Mouse (Mus musculus): ENCODE measurements around the gene Tgfbi. TPM values are rescaled to one million over a fixed set of nuclear protein-coding genes. Genes with fewer than 3 reads are reported as not detected.

Tgfbi gene
- 17.4 and 25.6 TPM in 2 replicates for total RNA-seq (2017)

DNA sequence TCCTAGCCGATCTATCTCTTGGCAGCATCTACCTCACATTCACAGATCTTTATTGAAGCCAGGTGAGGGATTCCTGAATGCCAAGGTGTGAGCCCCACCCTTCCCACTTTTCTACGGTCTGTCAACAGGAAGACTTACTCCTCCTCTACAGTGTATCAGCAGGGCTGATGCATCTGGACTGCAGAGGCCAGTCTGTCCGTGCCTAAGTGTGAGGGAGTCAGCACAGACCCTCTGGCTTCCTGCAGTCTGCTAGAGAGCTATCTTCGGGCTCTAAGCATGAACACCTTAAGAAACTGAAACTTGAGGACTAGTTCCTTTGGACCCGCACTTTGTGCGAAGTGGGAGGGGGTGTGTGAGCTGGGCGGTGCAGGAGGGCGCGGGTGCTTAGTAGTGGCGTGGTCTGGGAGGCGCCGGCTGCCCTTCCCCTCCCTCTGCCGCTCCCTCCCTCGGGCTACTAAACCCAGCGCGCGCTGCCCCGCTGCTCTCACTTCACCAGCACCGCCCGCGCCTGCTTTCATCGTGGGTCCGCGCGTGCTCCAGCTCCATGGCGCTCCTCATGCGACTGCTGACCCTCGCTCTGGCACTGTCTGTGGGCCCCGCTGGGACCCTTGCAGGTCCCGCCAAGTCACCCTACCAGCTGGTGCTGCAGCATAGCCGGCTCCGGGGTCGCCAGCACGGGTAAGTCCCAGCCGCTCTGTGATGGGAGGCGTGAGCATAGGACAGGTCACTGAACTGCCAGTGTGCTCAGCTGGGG, at the start of gene Tgfbi:
Tgfbi (plus strand) TSS at position 421 of the 754 bp plus-strand sequence.
- peak; percentile 55 to 65 for ATAC-seq (replicated peaks in 1 of 2; ENCODE audit: insufficient read depth in 1 of 2, low FRiP score in 2 of 2, low TSS enrichment in 1 of 2, low read depth in 1 of 2, poor library complexity in 2 of 2, severe bottlenecking in 2 of 2)

DNA sequence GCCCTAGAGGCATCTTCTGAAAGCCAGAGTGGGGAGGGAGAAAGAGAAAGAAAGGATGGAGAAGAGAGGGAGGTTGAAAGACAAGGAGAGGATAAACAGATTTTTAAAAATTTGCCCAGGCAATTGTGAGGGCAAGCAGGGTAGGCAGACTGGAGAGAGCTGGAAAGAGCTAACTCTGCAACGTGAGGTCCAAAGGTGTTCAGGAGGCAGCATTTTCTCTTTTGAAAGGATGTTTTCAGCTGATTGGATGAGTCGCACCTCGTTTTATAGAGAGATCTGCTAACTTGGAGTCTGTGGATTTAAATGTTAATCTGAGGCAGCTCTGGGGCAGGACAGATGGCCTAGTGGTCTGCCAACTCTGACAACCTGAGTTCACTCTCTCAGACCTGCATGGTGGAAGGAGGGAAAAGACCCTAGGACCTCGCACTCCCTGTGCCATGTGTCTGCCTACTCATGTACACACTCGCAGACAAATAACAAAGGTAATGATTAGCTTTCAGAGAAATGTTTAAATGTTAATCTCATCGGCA, 49.4 kb upstream of the Tgfbi start:
- ATAC-seq (replicated peaks in 1 of 2; ENCODE audit: insufficient read depth in 1 of 2, low FRiP score in 2 of 2, low TSS enrichment in 1 of 2, low read depth in 1 of 2, poor library complexity in 2 of 2, severe bottlenecking in 2 of 2), result no peak

DNA sequence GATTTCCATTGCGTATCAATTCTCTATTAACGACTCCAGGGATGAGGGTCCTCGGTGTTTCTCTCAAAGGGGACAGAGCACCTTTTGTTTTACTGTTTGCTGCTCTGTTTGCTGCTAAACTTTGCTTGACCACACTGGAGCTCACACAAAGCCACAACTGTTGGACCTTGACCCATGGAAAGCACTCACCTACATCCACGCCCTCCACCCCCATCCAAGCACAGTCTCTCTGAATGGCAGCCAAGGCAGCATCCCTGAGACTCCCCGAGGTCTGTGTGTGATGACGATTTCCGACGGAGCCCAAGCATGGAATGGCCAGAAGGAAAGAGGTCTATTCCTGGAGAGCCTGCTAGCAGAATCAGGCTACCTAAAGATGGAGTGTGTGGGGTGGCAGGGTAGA, 48.2 kb upstream of the Tgfbi start:
- ATAC-seq (replicated peaks in 1 of 2; ENCODE audit: insufficient read depth in 1 of 2, low FRiP score in 2 of 2, low TSS enrichment in 1 of 2, low read depth in 1 of 2, poor library complexity in 2 of 2, severe bottlenecking in 2 of 2), result no peak

DNA sequence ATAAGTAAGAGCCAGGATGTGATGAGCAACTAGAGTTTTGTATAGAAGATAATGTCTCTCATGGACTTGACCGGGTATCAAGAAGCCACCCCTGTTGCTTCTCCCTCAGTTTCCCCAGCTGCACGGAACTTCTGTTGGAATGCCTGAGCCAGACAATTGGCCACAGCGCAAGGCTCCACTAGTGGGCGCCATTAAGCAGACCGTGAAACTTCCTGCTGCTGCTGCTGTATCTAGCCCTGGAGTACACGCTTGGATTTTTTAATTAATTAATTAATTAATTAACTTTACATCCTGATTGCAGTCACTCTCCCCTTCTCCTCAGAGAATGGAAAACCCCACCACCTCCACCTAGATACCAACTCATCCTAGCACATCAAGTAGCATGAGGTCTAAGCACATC, 46.2 kb upstream of the Tgfbi start:
- ATAC-seq (replicated peaks in 1 of 2; ENCODE audit: insufficient read depth in 1 of 2, low FRiP score in 2 of 2, low TSS enrichment in 1 of 2, low read depth in 1 of 2, poor library complexity in 2 of 2, severe bottlenecking in 2 of 2), result no peak

DNA sequence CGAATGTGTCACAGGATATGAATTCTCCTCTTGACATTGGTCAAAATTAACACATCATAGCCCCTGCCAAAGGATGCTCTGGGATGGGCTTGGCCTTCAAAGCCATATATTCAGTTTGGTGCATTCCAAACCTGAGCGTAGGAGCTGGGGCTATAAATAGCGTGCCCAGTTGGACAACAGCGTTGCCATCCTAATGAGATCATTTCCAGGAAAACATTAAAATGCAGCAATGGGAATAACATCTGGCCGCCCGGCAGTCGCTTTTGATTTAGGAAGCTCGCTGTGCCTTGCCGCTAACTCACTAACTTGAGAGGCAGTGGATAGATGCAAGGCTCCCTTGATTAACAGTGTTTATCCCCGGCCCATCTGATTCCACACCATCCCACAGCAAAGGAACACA, 43.0 kb upstream of the Tgfbi start:
- no peak for ATAC-seq (replicated peaks in 1 of 2; ENCODE audit: insufficient read depth in 1 of 2, low FRiP score in 2 of 2, low TSS enrichment in 1 of 2, low read depth in 1 of 2, poor library complexity in 2 of 2, severe bottlenecking in 2 of 2)

DNA sequence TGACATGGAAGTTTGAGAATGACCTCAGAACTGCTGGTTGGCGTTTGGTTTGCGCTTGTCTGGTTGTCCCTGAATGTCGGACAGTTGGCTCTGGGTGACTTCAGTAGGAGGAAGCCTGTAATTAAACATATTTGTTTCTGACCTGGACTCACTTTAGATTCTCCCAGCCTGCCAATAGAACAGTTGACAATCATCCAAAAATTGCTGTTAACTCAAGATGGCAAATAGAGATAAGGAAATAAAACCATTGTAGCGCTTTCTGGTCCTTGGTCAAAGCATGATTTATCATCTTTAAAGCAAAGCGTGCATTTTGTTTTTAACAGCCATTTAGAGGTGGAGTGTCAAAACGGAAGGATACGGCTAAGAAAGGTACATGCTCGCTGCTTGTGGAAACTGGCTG, 37.7 kb upstream of the Tgfbi start:
- no peak for ATAC-seq (replicated peaks in 1 of 2; ENCODE audit: insufficient read depth in 1 of 2, low FRiP score in 2 of 2, low TSS enrichment in 1 of 2, low read depth in 1 of 2, poor library complexity in 2 of 2, severe bottlenecking in 2 of 2)

DNA sequence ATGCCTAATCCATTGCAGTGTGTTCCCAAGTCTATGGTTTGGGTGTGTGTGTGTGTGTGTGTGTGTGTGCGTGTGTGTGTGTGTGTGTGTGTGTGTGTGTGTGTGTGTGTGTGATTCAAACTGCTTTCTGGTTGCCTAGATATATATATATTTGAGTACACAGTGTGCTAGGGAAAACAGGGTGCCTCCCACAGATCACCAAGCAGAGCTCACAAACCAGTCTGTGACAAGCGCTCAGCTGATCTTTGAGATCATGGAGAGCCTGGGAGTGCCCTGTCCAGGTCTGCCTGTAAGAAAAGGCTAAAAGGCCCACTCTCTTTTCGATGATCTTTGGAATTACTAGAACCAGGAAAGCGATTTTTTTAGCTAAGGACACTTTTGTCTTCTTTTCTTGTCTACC, 34.2 kb upstream of the Tgfbi start:
- ATAC-seq (replicated peaks in 1 of 2; ENCODE audit: insufficient read depth in 1 of 2, low FRiP score in 2 of 2, low TSS enrichment in 1 of 2, low read depth in 1 of 2, poor library complexity in 2 of 2, severe bottlenecking in 2 of 2), result no peak

DNA sequence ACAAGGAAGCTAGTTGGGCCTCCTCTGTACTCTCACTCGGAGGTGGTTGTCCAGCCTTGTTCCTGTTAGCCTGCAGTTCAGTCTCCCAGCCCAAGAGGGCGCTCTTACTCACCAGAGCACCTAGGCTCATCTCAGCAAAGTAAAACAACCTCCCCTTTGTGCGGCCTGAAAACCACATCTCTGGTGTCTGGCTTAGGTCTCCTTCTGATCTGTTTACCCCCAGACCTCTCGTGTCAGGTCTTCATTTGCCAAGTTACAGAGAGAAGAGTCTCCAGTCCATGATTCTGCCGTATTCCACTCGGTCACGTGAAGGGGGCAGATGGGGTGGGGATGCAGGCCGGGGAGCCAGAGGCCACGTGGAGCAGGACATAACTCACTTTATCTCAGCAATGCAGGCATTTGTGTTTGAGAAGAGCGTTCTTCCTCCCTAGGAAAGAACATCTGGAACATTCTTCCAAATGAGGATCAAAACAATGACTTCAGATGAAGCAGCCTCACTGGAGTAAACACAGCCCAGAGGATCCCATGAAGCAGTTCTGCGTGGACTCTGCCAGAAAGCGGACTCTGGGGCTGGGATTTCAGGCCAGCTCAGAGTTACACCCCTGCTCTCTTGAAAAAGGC, 33.5 kb upstream of the Tgfbi start:
- peak; percentile 82 to 89; a peak in 3 of 4 replicates for ATAC-seq (replicated peaks in 1 of 2; ENCODE audit: insufficient read depth in 1 of 2, low FRiP score in 2 of 2, low TSS enrichment in 1 of 2, low read depth in 1 of 2, poor library complexity in 2 of 2, severe bottlenecking in 2 of 2)

DNA sequence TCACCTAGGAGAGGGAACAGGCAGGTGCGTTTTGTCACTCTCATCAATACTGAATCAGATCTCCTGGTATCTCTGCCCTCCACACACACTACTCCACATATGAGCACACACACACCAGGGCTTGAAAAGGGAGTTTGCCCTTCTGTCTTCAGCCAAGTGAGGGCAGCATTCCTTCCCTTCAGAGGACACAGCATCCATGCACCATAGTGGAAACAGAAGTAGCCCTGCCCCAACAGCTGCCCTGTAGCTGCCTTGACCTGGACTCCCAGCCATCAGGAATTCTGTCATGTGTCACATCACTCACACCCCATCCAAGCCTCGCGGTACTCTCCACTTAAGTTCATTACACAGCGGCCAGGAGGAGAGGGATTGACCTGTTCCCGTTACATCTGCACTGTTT, 31.2 kb upstream of the Tgfbi start:
- ATAC-seq (replicated peaks in 1 of 2; ENCODE audit: insufficient read depth in 1 of 2, low FRiP score in 2 of 2, low TSS enrichment in 1 of 2, low read depth in 1 of 2, poor library complexity in 2 of 2, severe bottlenecking in 2 of 2), result no peak

DNA sequence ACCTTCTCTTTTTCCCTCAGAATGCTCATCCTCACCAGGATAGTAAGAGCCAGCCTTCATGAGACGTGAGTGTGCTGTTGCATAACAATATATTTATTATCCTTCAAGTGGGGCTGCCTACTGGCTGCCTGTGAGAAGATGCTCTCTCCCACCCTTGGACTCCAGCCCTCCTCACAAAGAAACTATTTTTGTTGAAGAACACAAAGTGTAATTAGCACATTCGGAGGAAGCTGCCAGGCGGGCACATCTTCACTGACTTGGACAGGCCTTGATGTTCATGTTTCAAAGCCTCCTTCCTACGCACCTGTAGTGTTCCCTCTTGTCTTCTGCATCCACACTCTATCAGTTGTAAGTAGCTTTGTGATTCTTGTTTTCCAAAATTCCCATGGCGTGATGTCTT, 28.9 kb upstream of the Tgfbi start:
- ATAC-seq (replicated peaks in 1 of 2; ENCODE audit: insufficient read depth in 1 of 2, low FRiP score in 2 of 2, low TSS enrichment in 1 of 2, low read depth in 1 of 2, poor library complexity in 2 of 2, severe bottlenecking in 2 of 2), result no peak

DNA sequence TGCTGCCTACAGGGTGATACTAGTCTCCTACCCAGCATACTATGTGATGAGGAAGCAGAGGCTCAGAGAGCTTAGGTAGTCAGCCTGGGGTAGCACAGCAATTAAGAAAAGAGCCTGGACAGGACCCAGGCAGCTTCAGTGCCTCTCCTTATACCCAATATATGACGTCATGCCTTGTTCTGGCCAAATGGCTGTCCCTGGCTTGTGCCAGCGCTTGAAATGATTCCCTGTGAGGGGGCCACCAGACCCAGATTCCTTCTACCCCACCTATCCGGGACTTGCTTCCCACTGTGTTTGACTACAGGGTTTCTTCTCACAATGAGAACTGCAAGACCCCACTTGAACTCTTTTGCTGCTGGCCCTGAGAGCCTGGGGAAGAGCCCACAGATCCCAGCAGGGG, 27.8 kb upstream of the Tgfbi start:
- ATAC-seq (replicated peaks in 1 of 2; ENCODE audit: insufficient read depth in 1 of 2, low FRiP score in 2 of 2, low TSS enrichment in 1 of 2, low read depth in 1 of 2, poor library complexity in 2 of 2, severe bottlenecking in 2 of 2), result no peak

DNA sequence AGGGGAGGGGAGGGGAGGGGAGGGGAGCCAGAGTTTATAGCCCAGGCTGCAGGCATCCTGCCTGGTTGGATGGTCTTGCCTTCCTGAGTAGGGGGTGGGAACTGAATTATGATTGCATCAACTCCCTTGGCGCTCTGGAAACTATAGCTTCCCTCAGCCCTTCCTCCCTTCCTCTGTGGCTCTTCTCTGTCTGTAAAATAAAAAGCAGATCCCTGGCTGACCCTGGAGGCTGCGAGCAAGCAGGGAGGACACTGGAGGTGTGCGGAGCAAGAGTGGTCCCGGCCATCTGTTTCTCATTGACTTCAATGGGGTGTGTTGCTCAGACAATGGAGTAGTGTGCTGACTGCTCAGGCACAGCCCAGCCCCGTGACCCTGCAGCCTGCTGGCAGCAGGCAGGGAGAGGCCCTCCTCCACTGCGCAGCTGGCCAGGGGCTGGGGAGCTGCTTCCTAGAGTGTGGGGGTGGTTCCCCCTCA, 27.3 kb upstream of the Tgfbi start:
- peak in 1 of 2 experiments; percentile 42; a peak in 1 of 4 replicates for ATAC-seq (replicated peaks in 1 of 2; ENCODE audit: insufficient read depth in 1 of 2, low FRiP score in 2 of 2, low TSS enrichment in 1 of 2, low read depth in 1 of 2, poor library complexity in 2 of 2, severe bottlenecking in 2 of 2)

DNA sequence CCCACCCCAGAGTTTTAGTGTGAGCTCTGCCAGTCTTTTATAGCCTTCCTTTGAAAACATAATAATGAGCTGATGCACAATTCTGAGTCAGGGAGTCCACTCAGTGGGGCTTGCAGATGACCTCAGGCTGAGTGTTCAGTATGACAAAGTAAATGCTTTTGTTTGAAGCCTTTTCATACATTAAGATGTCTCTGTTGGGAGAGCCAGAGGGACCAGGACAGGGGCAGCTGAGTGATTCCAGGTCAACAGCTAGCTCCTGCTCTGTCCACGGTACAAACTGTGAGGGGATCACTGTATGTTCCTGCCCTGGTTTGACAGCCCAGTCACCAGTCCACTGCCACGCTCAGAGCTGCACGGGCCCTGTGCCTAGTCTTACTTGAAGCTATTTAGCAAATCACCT, 26.6 kb upstream of the Tgfbi start:
- no peak for ATAC-seq (replicated peaks in 1 of 2; ENCODE audit: insufficient read depth in 1 of 2, low FRiP score in 2 of 2, low TSS enrichment in 1 of 2, low read depth in 1 of 2, poor library complexity in 2 of 2, severe bottlenecking in 2 of 2)

DNA sequence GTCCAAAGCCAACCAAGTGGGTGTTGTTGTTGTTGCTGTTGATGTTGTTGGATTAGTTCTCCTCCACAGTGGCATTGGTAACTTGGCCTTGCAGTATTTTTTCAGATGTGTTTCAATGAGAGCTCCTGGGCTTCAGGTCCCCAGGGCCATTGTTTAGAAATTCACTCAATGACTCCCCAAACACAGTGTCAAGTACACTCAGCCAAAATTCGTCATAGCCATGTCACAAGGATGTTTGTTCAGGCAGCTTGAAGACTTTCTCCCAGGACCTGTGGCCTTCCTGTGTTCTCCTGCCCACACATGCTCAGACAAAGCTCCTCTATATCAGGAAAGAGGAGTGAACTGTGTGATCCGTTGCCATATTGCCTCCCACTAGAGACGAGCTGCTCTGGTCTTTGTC, 23.3 kb upstream of the Tgfbi start:
- no peak for ATAC-seq (replicated peaks in 1 of 2; ENCODE audit: insufficient read depth in 1 of 2, low FRiP score in 2 of 2, low TSS enrichment in 1 of 2, low read depth in 1 of 2, poor library complexity in 2 of 2, severe bottlenecking in 2 of 2)

DNA sequence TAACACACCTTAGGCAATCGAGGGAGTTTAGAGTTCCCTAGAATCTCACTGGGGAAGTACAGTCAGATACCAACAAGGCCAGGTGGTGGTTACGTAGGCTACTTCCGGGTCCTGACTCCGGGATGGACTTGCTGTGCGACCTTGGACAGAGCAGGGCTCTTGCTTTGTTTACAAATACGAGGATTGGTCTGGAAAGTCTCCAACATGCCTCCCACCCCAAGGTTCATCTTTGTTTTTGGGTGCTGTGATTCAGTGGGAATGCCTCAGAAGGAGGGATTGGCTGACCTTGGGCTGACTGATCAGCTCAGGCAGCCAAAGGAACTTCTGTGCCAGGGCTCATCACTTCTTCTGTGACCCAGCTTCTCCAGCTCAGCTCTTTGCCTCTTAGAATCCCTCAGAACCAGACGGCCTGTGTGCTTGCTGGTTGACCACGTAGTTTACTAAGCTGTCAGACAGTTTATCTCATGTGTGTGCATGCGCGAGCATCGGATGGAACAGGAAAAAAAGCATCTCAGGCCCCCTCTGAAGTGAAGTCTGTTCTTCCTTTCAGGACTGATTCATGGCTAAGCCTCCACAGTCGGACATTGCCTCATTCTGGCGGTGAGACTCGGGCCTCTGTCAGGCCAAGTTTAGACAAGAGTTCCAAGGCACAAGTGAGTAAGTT, 20.7 kb upstream of the Tgfbi start:
- ATAC-seq (replicated peaks in 1 of 2; ENCODE audit: insufficient read depth in 1 of 2, low FRiP score in 2 of 2, low TSS enrichment in 1 of 2, low read depth in 1 of 2, poor library complexity in 2 of 2, severe bottlenecking in 2 of 2), result no peak

DNA sequence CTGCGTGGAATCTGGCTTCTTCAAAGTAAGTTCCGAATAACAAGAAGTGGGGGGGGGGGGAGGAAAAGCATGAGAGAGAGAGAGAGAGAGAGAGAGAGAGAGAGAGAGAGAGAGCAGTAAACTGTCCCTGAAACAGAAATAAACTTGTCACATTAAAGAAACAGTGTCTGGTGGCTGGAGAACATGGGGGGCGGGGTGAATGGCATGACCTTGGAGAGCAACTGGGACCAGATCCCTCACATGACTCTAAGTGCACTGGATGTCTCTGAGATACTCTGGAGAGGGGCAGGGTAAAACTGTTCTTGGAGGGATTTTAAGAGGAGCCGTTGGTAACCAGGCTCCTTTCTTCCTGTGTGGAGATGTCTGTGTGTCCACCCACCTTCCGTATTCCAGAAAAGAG, 19.1 kb upstream of the Tgfbi start:
- no peak for ATAC-seq (replicated peaks in 1 of 2; ENCODE audit: insufficient read depth in 1 of 2, low FRiP score in 2 of 2, low TSS enrichment in 1 of 2, low read depth in 1 of 2, poor library complexity in 2 of 2, severe bottlenecking in 2 of 2)

DNA sequence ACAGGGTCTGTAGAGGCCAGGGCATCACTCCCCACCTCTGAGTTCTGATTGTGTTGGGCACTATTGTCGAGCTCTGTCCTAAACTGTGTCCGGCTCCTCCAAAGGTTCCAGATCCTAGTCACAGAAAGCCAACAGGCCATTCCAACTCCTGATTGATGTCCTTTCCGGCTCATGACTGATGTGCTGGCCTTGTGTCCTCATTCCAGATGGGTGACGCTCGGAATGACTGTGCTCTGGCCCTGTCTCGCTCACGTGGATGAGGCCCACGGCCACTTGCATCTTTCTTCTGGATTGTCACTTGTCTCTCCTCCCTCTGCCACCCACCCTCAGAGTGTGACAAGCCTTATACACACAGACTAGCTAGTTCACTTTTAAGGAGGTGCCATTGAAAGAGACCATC, 18.1 kb upstream of the Tgfbi start:
- no peak for ATAC-seq (replicated peaks in 1 of 2; ENCODE audit: insufficient read depth in 1 of 2, low FRiP score in 2 of 2, low TSS enrichment in 1 of 2, low read depth in 1 of 2, poor library complexity in 2 of 2, severe bottlenecking in 2 of 2)

DNA sequence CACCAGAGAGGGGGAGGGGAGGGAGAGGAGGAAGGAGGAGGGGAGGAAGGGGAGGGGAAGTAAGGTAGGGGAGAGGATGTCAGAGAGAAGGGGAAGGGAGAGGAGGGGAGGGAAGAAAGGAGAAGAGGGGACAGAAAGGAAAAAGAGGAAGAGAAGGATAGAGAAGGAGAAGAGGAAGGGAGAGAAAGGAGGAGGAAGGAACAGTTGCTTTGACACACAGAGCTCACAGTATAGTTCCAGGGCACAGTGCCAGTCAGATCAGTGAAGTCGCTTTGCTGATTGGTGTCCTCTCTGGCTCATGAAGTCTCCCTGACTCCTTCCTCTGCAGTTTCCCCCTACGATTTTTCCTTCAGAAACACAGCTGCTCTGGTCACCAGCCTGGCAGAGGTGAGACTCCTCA, 17.4 kb upstream of the Tgfbi start:
- ATAC-seq (replicated peaks in 1 of 2; ENCODE audit: insufficient read depth in 1 of 2, low FRiP score in 2 of 2, low TSS enrichment in 1 of 2, low read depth in 1 of 2, poor library complexity in 2 of 2, severe bottlenecking in 2 of 2), result no peak
